Mouse (Mus musculus) liver, postnatal 0 days (tissue): ENCODE results near the gene Hmgcll1.

Experiments used
- CTCF ChIP-seq: sonication (generic); IDR thresholded peaks from 2 replicates; pipeline ENCODE4 v1.5.1; 2016; ENCODE audit warnings: antibody characterized with exemption, low read depth
- EP300 ChIP-seq: IDR thresholded peaks from 2 replicates; pipeline ENCODE4 v1.6.1; 2016; ENCODE audit warnings: antibody characterized with exemption, low read depth, mild to moderate bottlenecking

GRCm38 (mm10) chr9:76003066-76003465, 11.6 kb upstream of the Hmgcll1 start:
- TF ChIP-seq CTCF (no peak), EP300 (no peak)
